14 mouse cellular contexts compared by ENCODE assay signal in the genomic region with DNA sequence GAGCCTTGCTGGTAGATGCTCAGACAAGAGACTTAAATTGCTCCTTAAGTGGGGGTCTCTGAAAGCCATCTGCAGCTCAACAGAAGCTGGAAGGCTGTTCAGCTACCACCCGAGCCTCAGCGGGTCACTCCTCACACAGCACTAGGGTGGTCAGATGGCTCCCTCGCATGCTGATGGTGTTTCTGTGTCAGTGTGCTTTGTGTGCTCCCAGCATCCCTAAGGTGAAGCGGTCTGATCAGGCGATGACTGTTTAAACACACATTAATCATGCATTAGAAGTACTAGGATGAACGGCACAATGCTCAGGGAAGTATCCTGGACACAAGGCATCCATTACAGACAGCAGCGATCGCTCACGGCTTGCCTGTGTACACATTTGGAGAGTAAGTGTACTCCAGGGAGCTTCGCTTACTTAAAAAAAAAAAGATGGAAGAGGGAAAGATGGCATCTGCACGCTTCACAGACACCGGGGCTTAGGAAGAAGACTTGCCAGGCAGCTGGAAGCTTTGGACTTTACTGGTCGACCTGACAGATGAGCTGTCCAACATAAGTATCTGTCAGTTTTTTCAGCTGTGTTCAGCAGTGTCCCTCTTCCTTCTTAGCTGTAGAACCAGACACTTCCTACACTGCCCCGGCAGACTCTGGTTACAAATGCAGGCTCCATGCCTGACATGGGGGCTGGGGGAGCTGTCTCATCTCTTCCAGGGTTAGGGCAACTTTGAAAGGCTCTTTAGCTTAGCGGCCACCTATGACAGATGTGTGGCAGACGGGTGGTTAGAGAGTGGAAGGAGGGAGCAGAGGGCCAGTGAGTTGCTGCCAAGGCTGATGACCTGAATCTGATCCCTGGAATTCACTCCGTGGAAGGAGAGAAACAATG.
DNase-seq lines count a peak whose midpoint lies in the region; ATAC-seq and TF ChIP-seq lines count a peak whose summit lies in the region.
"Had no signal": no experiment of that assay in that cellular context is flagged by ENCODE, and none has a peak within 500 bp of the region (broad histone marks: within the 10 kb centered on the region; RNA-seq: fewer than 3 reads in every experiment).

No protein-coding gene starts in this region.

- H3K4me1 ChIP-seq in kidney, embryonic 14.5 days (ENCODE audit: control insufficient read depth, insufficient read depth, low read length): no peaks in the 10 kb centered on the region; the same call in 1 of the 2 replicates
- peaks cover 40% of the 10 kb centered on the region for H3K4me1 ChIP-seq in hindbrain, embryonic 13.5 days (replicated peaks)
- peaks cover 12% of the 10 kb centered on the region; the same call in 1 of the 2 replicates for H3K4me1 ChIP-seq in midbrain, postnatal 0 days (ENCODE audit: insufficient read depth, low read length)

- ATAC-seq in kidney, embryonic 14.5 days (ENCODE audit: low FRiP score, low TSS enrichment): peak; percentile 61
- ATAC-seq in hindbrain, embryonic 13.5 days (ENCODE audit: low FRiP score): 0 out of 2 replicates have a peak, but pooled peaks have one; percentile 26
- no peak for ATAC-seq in midbrain, postnatal 0 days (ENCODE audit: low FRiP score)
- ATAC-seq: intestine, embryonic 15.5 days had no signal

- H3K36me3 ChIP-seq in kidney, embryonic 14.5 days (ENCODE audit: control insufficient read depth, insufficient read depth, low read length): no peaks in the 10 kb centered on the region
- H3K36me3 ChIP-seq in hindbrain, embryonic 13.5 days: no peaks in the 10 kb centered on the region
- no peaks in the 10 kb centered on the region for H3K36me3 ChIP-seq in midbrain, postnatal 0 days (ENCODE audit: insufficient read depth, low read length)
- H3K36me3 ChIP-seq: heart, embryonic 10.5 days; intestine, embryonic 15.5 days; limb, embryonic 15.5 days had no signal

- WGBS in kidney, embryonic 14.5 days: 22% methylated on average over 17 of the region's 17 CpGs
- WGBS in hindbrain, embryonic 13.5 days: 31% methylated on average over 17 of the region's 17 CpGs
- WGBS in midbrain, postnatal 0 days: 45% methylated on average over 17 of the region's 17 CpGs

- peak overlapping the region; percentile 12; the same call in 1 of the 2 replicates for H3K4me2 ChIP-seq in kidney, embryonic 14.5 days (replicated peaks; ENCODE audit: low read depth, low read length)
- peak overlapping the region; percentile 22; the same call in 1 of the 2 replicates for H3K4me2 ChIP-seq in hindbrain, embryonic 13.5 days
- H3K4me2 ChIP-seq in midbrain, postnatal 0 days (ENCODE audit: low read depth, low read length, poor library complexity, severe bottlenecking): 0 out of 2 replicates have a peak overlapping the region, but pooled peaks have one; percentile 4
- H3K4me2 ChIP-seq: intestine, embryonic 15.5 days; limb, embryonic 15.5 days had no signal

- no peak for TF ChIP-seq CTCF in midbrain, postnatal 0 days (IDR thresholded peaks at IDR 0.05)

- H3K9me3 ChIP-seq in kidney, embryonic 14.5 days (ENCODE audit: control insufficient read depth, low read length): no peaks in the 10 kb centered on the region
- H3K9me3 ChIP-seq in hindbrain, embryonic 13.5 days: no peaks in the 10 kb centered on the region
- H3K9me3 ChIP-seq in midbrain, postnatal 0 days (ENCODE audit: low read length): no peaks in the 10 kb centered on the region
- H3K9me3 ChIP-seq: heart, embryonic 10.5 days; intestine, embryonic 15.5 days; limb, embryonic 15.5 days had no signal

- H3K4me3 ChIP-seq in kidney, embryonic 14.5 days (ENCODE audit: low read length): no peak overlapping the region
- no peak overlapping the region for H3K4me3 ChIP-seq in hindbrain, embryonic 13.5 days
- no peak overlapping the region for H3K4me3 ChIP-seq in midbrain, postnatal 0 days (ENCODE audit: low read depth, low read length)
- H3K4me3 ChIP-seq: heart, embryonic 10.5 days; intestine, embryonic 15.5 days; limb, embryonic 15.5 days had no signal

- H3K27me3 ChIP-seq in kidney, embryonic 14.5 days (ENCODE audit: control insufficient read depth, insufficient read depth, low read length): no peaks in the 10 kb centered on the region
- H3K27me3 ChIP-seq in hindbrain, embryonic 13.5 days: no peaks in the 10 kb centered on the region
- no peaks in the 10 kb centered on the region for H3K27me3 ChIP-seq in midbrain, postnatal 0 days (ENCODE audit: insufficient read depth, low read length)
- H3K27me3 ChIP-seq: intestine, embryonic 15.5 days; limb, embryonic 15.5 days had no signal

- no peak for DNase-seq in kidney, postnatal 14 days
- DNase-seq in embryo, embryonic 10.5 days (ENCODE audit: low spot score): peak; percentile 44
- DNase-seq in midbrain, postnatal 0 days (ENCODE audit: low spot score): peak; percentile 22
- no peak for DNase-seq in spleen, postnatal 14 days (ENCODE audit: low spot score in 2 of 2)
- no peak for DNase-seq in gastrocnemius, postnatal 4 days (ENCODE audit: low spot score in 2 of 2)
- DNase-seq in testis, postnatal 14 days (ENCODE audit: low spot score): no peak
- DNase-seq: cerebellum, adult 9-10 months; lung, postnatal 4 days; thymus, adult 2 months had no signal

- no peak overlapping the region; the same call in 1 of the 2 replicates for H3K27ac ChIP-seq in kidney, embryonic 14.5 days (ENCODE audit: low read depth, low read length)
- H3K27ac ChIP-seq in hindbrain, embryonic 13.5 days: peak overlapping the region; percentile 8
- H3K27ac ChIP-seq in midbrain, postnatal 0 days (ENCODE audit: low read depth, low read length): no peak overlapping the region
- H3K27ac ChIP-seq: heart, embryonic 10.5 days; intestine, embryonic 15.5 days; limb, embryonic 15.5 days had no signal

- no peak overlapping the region for H3K9ac ChIP-seq in kidney, embryonic 14.5 days (ENCODE audit: low read depth, low read length)
- peak overlapping the region; percentile 25; the same call in 1 of the 2 replicates for H3K9ac ChIP-seq in hindbrain, embryonic 13.5 days
- no peak overlapping the region for H3K9ac ChIP-seq in midbrain, postnatal 0 days (replicated peaks; ENCODE audit: low read length, poor library complexity, severe bottlenecking)
- H3K9ac ChIP-seq: intestine, embryonic 15.5 days; limb, embryonic 15.5 days had no signal

Comparison
In these comparisons a context has a peak if more than half of its experiments do, and no peak if none do; other contexts are left out.
1. DNase-seq: peak in embryo, embryonic 10.5 days (single experiment) and midbrain, postnatal 0 days (single experiment); none in kidney, postnatal 14 days (single experiment), spleen, postnatal 14 days (0 of 2), gastrocnemius, postnatal 4 days (0 of 2) and testis, postnatal 14 days (single experiment).
2. Peak in every context shown above with its lines, with median percentiles within 50 percentile points of each other: H3K4me2 ChIP-seq.